Mouse (Mus musculus): ENCODE data around the gene Pnpla6. TPM values are rescaled to one million over a fixed set of nuclear protein-coding genes. Genes with fewer than 3 reads are reported as not detected.

The Pnpla6 gene
- 10 to 100 TPM; 28.1 to 30.0 TPM for total RNA-seq (2023)

DNA sequence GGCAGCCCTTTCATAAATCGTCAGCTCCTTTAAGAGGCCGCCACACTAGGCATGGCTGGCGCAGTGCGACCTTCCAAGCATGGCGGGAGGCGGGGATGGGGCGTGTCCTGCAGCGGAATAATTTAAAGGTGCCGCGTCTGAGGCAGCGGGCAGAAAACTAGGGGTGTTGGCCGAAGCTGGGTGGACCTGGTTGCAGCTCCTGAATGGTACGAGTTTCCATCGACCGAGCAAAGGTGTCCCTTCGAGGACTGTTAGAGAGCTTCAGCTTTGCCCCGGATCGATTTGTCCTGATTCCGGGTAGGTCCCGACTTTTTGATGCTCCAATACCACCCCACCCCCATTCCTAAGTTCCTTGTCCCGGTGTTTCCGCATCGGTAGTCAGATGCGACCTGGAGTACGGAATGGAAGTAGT lies at the start of gene Pnpla6:
TSS of gene Pnpla6 (plus strand) at position 125 of the 412 bp plus-strand sequence.

DNA sequence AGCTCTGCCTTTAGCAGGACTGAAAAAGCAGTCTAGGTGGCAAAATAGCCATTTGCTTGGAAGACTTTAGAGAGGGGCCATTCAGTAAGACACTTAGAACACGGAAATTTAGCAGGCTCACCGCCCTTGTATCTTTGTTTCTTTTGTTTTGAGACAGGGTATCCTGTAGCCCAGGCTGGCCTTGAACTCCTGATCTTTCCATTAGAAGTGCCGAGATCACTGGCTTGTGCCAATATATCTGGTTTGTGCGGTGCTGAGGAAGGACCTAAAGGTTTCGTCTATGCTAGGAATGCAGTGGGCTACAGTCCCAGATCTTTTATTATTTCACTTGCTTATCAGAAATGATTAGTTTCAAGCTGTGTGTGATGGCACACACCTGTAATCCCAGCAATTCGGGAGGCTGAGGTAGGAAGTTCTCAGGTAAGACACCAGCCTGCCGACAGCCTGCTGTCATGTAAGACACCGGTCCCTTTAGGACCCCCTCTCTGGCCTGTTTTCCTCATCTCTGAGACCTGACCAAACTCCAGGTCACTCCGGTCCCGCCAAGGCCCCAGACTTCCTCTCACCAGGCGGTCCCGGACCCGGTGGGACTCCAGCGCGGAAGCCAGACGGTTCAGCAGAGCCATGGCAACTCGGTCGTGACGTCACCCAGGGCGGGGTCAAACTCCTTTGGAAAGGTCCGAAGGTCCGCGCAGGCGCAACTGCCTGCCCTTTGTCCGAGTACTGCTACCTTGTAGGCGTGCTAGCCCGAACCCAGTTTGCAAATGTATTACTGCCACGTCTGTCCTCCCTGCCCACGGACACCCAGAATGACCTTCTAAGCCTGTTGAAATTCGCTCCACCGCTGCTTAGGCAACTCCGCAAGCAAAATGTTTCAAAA lies 47.9 kb upstream of the Pnpla6 start, which contains the start of gene Pex11g:
TSS of gene Pex11g (minus strand) at position 675 of the 880 bp plus-strand sequence.

DNA sequence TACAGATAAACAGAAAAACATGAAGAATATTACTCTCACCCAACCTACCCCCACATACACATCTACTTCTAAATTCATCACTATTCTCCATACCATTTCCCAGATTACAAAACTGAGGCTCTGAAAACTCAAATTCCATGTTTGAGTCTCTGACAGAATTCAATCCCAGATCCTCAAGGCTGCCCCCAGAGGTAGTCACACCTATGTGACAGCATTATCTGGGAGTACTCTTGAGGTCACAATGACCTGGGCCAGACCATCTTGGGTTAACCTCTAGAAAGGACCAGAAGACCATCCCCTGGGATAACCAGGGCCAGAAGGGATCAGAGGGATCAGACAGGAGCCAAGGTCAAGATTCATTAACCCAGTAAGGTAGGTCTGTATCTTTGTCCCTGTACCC lies 44.6 kb upstream of the Pnpla6 start, which contains the start of gene Tex45:
TSS of gene Tex45 (plus strand) at position 301 of the 400 bp plus-strand sequence.

DNA sequence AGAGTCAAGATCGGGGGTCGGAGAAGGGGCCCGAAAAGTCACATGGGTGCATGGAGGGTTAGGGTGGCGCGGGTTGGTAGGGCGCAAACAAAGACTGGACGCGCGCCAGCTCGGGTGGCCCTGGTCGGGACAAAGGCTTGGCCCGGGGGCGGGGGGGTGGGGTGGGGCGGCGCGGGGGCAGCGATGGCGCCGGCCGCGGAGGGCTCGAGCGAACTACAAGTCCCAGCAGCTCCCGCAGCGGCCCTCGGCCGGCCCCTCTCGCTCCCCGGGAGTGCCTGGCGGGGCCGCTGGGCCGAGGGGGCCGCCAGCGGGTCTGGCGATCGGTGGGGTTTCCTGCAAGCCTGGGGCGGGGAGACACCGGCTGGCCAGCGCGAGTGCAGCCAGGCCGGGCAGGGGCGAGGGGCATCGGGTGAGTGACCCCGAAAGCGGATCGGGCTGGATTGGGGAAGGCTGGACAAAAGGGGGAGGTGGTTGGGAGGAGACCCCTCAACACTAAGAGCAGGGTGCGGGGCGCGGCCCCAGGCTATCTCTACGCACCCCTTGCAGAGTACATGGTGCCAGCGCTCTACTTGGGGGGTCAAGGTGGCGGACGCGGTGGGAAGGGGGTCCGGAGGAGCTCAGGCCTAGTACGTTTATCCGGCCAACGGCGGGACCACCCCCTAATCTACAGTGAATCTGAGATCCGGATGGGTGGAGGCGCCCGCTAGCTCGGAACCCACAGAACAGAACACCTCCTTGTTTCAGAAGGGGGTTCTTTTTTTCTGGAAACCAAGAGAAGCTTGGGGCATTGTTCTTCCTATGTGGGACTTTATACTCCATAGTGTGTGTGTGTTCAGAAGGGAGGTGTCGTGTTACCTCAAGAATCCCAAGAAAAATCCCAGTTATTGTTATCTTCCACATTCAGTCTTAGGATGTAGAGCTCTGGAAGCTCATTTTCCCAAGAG lies 22.0 kb upstream of the Pnpla6 start, which contains the start of gene Zfp358:
TSS of gene Zfp358 (plus strand) at position 238 of the 944 bp plus-strand sequence.

DNA sequence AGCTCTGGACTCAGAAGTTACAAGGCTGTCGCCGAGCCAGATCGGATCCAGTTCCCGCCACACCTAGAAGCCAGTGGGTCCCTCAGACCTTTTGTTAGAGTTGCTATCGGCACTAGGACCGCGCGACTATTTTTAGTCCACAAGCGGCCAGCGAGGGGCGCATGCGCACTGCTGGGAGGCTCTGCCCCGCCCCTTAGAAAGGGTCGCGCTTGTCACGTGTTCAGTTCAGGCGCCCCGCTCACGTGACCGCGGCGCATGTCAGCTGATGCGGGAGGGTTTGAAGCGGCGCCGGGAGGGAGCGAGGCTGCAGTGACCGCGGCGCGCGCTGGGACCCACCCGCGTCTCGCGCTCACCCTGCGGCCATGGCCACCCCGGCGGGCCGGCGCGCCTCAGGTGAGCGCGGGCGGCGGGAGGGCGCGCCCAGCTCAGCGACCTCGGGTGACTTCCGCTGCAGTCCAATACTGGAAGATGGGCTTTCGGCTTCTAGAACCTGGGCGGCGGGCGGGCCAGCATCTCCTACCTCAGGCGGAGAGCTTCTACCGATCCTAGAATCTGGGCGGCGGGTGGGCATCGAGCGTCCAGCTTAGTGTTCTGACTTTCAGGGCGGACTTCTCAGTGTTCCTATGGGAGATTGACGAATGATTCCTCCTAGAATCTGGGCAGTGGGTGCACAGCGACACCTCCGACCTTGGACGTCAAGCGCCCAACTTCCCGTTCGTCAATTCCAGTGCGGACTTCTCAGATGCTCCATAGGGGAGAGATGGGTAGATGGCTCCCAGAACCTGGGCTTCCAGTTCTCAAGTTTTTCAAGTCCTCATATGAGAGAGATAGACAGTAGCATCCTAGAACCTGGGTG lies 14.7 kb upstream of the Pnpla6 start, which contains the start of gene Mcoln1:
TSS of gene Mcoln1 (plus strand) at position 223 of the 856 bp plus-strand sequence.

DNA sequence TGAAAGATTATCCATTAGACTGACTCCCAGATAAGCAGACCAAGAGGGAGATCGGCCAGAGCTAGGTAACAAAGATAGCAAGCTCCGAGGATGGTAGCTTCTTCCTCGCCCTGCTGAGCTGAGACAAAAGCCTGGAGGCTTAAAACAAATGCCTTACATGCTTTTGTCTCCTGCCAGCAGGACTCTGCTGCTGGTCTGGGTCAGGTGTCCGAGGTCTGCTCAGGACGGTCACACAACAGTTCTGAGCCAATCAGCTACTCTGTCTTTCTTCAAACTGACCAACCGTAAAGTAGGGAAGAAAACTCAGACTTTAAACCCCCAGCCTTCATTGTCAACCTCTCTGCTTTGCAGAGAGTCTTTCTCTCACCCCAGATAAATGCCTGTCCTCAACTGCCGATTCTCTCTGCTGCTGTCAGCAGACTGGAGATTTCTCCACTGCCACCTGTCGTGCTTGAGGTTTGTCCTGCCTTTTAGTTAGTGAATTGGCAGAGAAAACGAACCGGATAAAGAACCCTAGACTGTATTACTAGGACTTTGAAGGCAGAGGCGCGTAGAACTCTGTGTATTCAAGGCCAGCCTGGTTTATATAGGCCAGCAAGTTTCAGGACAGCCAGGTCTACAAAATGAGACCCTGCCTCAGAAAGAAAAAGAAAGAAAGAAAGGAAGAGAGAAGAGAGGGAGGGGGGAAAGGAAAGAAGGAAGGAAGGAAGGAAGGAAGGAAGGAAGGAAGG lies 52.6 kb downstream of the Pnpla6 start, which contains the start of gene C330021F23Rik:
TSS of gene C330021F23Rik (plus strand) at position 350 of the 731 bp plus-strand sequence.

DNA sequence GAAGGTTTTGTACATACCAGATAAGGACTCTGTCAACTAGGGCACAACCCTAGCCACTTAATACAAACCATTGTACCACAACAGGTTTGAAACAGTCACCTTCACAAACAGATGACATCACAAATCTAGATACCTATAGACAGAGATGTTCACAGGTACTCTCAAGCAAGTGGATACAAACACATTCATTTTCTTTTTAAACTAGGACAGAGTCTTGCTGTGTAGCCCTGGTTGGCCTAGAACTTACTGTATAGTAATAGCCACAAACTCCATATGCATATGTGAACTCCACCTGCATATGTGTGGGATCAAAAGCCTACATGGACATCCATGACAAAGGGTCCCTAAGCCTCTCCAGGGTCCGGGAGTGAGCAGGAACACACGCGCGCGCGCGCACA lies 71.8 kb downstream of the Pnpla6 start, which contains the start of gene Camsap3:
TSS of gene Camsap3 (plus strand) at position 301 of the 398 bp plus-strand sequence.

Other genes starting within 250 kb of the Pnpla6 start
- 10 to 100 TPM; 74.5 to 84.7 TPM for gene Insr, start 235.8 kb upstream of the Pnpla6 start, total RNA-seq (2023)
- 10 to 100 TPM; 81.0 to 89.9 TPM for gene A430078G23Rik, start 162.0 kb upstream of the Pnpla6 start, total RNA-seq (2023)
- 100 to 1,000 TPM in 1 of 2 experiments, 10 to 100 TPM in 1; 88.5 to 108 TPM for gene Arhgef18, start 122.4 kb upstream of the Pnpla6 start, total RNA-seq (2023)
- gene Pex11g, start 47.7 kb upstream of the Pnpla6 start, total RNA-seq (2023) = under 1 TPM; 0.60 to 0.81 TPM
- gene Tex45, start 44.5 kb upstream of the Pnpla6 start, total RNA-seq (2023) = under 1 TPM; 0.22 to 0.26 TPM
- gene Zfp358, start 22.2 kb upstream of the Pnpla6 start, total RNA-seq (2023) = 1 to 10 TPM; 5.0 to 5.5 TPM
- 10 to 100 TPM; 27.1 to 36.8 TPM for gene Mcoln1, start 14.9 kb upstream of the Pnpla6 start, total RNA-seq (2023)
- gene C330021F23Rik, start 52.6 kb downstream of the Pnpla6 start, total RNA-seq (2023) = not detected
- gene Camsap3, start 71.9 kb downstream of the Pnpla6 start, total RNA-seq (2023) = under 1 TPM; 0.11 to 0.68 TPM
- 10 to 100 TPM; 38.0 to 40.5 TPM for gene Xab2, start 105.9 kb downstream of the Pnpla6 start, total RNA-seq (2023)
- gene Pet100, start 106.2 kb downstream of the Pnpla6 start, total RNA-seq (2023) = 100 to 1,000 TPM; 104 to 110 TPM
- not detected for gene Pcp2, start 110.2 kb downstream of the Pnpla6 start, total RNA-seq (2023)
- 100 to 1,000 TPM; 304 to 323 TPM for gene Stxbp2, start 115.6 kb downstream of the Pnpla6 start, total RNA-seq (2023)
- gene Retn, start 140.4 kb downstream of the Pnpla6 start, total RNA-seq (2023) = 1 to 10 TPM; 1.6 to 1.7 TPM
- gene Mcemp1, start 150.4 kb downstream of the Pnpla6 start, total RNA-seq (2023) = 100 to 1,000 TPM; 317 to 329 TPM
- 1 to 10 TPM; 5.6 to 5.8 TPM for gene Fcor, start 157.0 kb downstream of the Pnpla6 start, total RNA-seq (2023)
- 10 to 100 TPM; 11.7 to 14.0 TPM for gene Trappc5, start 160.9 kb downstream of the Pnpla6 start, total RNA-seq (2023)
- gene Fcer2a, start 178.8 kb downstream of the Pnpla6 start, total RNA-seq (2023) = under 1 TPM; 0.29 to 0.70 TPM
- not detected for gene Clec4g, start 205.3 kb downstream of the Pnpla6 start, total RNA-seq (2023)
- gene Cd209a, start 233.6 kb downstream of the Pnpla6 start, total RNA-seq (2023) = 1 to 10 TPM; 6.7 to 7.7 TPM